Mouse (Mus musculus): Measurements from ENCODE around the gene Serf1. TPM values are rescaled to one million over a fixed set of nuclear protein-coding genes. Genes with fewer than 3 reads are reported as not detected.

The Serf1 gene
- 91.4 and 125 TPM in 2 replicates for polyA plus RNA-seq (2015; fragmentation: Nextera tagmentation; extraction: Ambion mirVana)

DNA sequence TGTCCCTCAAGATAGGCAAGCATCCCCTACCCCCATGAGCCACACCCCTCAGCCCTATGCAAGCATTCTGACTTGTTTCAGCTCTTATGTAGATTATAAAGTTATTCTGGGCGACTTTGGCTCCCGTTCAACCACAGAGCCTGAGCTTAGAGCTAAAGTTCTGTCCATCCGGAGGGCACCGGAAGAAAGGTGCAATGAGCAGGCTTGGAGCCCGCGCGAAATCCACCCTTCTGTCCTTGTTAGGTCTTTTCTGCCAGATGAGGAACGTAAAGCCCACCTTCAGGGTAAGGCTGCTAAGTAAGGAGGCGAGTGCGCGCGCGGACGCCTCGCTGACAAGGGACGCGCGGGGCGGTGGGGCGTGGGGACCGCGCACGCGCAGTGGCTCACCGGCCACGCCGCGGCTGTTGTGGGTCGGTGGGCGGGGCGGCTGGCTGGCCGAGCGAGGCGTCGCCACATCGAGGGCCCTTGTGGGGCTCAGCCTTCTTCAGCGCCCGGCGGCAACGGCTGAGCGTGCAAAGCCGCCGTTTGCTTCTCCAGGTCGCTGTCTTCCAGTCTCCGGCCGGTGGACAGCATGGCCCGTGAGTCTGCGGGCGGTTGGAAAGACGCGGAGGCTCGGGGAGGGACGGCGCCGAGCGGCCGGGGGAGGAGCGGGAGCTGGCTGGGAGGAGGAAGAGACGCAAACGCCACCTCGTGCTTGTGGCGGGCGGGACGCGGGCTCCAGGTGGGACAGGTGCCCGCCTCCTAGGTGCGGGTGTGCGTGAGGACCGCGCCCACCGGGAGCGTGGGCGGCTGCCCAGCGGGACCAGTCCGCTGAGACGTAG is at the start of gene Serf1:
Gene Serf1, plus strand, starts transcription at position 361 of the 821 bp plus-strand sequence.
- H3K9ac ChIP-seq: peak within 1 kb of the TSS; percentile 63
- H3K27ac ChIP-seq: peak within 1 kb of the TSS; percentile 80
- no peaks in the 10 kb centered on the region for H3K27me3 ChIP-seq
- peak within 1 kb of the TSS; percentile 90 for H3K4me2 ChIP-seq
- WGBS: under 1% methylated on average over 73 of the region's 76 CpGs
- H3K9me3 ChIP-seq (replicated peaks): no peaks in the 10 kb centered on the region
- no peaks in the 10 kb centered on the region for H3K36me3 ChIP-seq
- H3K4me3 ChIP-seq: peak within 1 kb of the TSS; percentile 70
- H3K4me1 ChIP-seq (replicated peaks): peaks cover 21% of the 10 kb centered on the region
- ATAC-seq (replicated peaks; ENCODE audit: insufficient number of reproducible peaks, insufficient read depth, low FRiP score, low read depth): peak; percentile 71

DNA sequence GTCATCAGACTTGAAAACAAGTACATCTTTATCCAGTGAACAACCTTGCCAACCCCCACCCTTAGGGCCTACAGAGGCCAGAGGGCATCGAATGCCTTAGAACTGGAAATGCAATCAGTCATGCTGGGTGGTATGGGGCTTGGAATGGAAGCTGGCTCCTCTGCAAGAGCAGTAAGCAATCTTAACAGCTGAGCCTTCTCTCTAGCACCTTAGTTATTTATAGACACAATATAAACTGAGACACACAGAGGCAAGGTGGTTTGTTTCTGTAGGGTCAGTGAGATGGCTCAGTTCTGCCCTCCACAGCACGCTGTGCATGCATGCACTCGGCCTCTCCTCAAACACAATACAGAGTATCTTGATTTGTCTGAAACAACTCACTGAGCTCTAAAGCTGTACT is 43.9 kb upstream of the Serf1 start:
- no peak overlapping the region for H3K4me2 ChIP-seq
- peaks cover 76% of the 10 kb centered on the region for H3K36me3 ChIP-seq
- no peaks in the 10 kb centered on the region for H3K9me3 ChIP-seq (replicated peaks)
- ATAC-seq (replicated peaks; ENCODE audit: insufficient number of reproducible peaks, insufficient read depth, low FRiP score, low read depth): peak; percentile 39; the same call in 1 of the 2 replicates
- 64% methylated on average over 3 of the region's 3 CpGs for WGBS
- no peak overlapping the region for H3K9ac ChIP-seq
- H3K27me3 ChIP-seq: no peaks in the 10 kb centered on the region
- H3K4me1 ChIP-seq (replicated peaks): peaks cover 3% of the 10 kb centered on the region; the same call in 1 of the 2 replicates
- H3K27ac ChIP-seq: peak overlapping the region; percentile 33; the same call in 1 of the 2 replicates
- H3K4me3 ChIP-seq: no peak overlapping the region

DNA sequence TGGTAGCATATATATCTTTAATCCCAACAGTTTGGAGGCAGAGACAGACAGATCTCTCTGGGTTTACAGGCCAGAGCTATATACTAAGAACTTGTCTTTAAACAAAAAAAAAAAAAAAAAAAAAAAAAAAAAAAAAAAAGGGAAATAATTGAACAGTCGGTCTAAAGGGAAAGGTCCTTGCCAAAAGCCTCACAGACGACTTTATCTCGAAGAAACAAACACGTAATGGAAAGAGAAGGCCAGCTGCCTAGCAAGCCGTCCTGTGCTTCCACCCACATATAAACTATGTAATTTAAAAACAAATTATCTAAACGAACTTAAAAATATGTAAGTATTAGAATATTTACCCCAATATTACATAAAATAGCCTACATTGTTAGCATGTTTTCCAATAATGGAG is 40.0 kb upstream of the Serf1 start:
- H3K4me1 ChIP-seq (replicated peaks): peaks cover 3% of the 10 kb centered on the region; the same call in 1 of the 2 replicates
- H3K27ac ChIP-seq: no peak overlapping the region
- H3K9me3 ChIP-seq (replicated peaks): no peaks in the 10 kb centered on the region
- H3K4me3 ChIP-seq: no peak overlapping the region
- no peak for ATAC-seq (replicated peaks; ENCODE audit: insufficient number of reproducible peaks, insufficient read depth, low FRiP score, low read depth)
- H3K27me3 ChIP-seq: no peaks in the 10 kb centered on the region
- peaks cover 70% of the 10 kb centered on the region for H3K36me3 ChIP-seq
- no peak overlapping the region for H3K9ac ChIP-seq
- 71% methylated on average over 6 of the region's 6 CpGs for WGBS
- no peak overlapping the region for H3K4me2 ChIP-seq

- 87% methylated on average over 8 of the region's 8 CpGs for WGBS
- Histone ChIP-seq H3K27ac (no peak overlapping the region), H3K36me3 (peaks cover 74% of the 10 kb centered on the region), H3K9ac (no peak overlapping the region), H3K4me3 (no peak overlapping the region), H3K9me3 (replicated peaks) (no peaks in the 10 kb centered on the region), H3K4me2 (no peak overlapping the region), H3K27me3 (no peaks in the 10 kb centered on the region), H3K4me1 (replicated peaks) (no peaks in the 10 kb centered on the region)
- ATAC-seq (replicated peaks; ENCODE audit: insufficient number of reproducible peaks, insufficient read depth, low FRiP score, low read depth): no peak
Observed at GRCm38 (mm10) chr13:100071473-100071872, 36.3 kb upstream of the Serf1 start.

GRCm38 (mm10) chr13:100098808-100099207 is 9.0 kb upstream of the Serf1 start:
- Histone ChIP-seq H3K9me3 (replicated peaks) (no peaks in the 10 kb centered on the region), H3K36me3 (peaks cover 47% of the 10 kb centered on the region), H3K27ac (no peak overlapping the region)

GRCm38 (mm10) chr13:100103052-100103658 is 4.7 kb upstream of the Serf1 start:
- H3K27ac ChIP-seq: peak overlapping the region; percentile 94
- no peaks in the 10 kb centered on the region for H3K27me3 ChIP-seq

More at GRCm38 (mm10) chr13:100098808-100099207, 9.0 kb upstream of the Serf1 start:
- ATAC-seq (replicated peaks; ENCODE audit: insufficient number of reproducible peaks, insufficient read depth, low FRiP score, low read depth): no peak
- H3K4me2 ChIP-seq: no peak overlapping the region
- H3K4me1 ChIP-seq (replicated peaks): peaks cover 13% of the 10 kb centered on the region
- no peak overlapping the region for H3K4me3 ChIP-seq
- no peaks in the 10 kb centered on the region for H3K27me3 ChIP-seq
- 84% methylated on average over 6 of the region's 6 CpGs for WGBS
- no peak overlapping the region for H3K9ac ChIP-seq

GRCm38 (mm10) chr13:100103748-100104254 is 4.0 kb upstream of the Serf1 start, which contains the start of gene Bdp1:
Gene Bdp1 (minus strand): TSS chr13:100104070.
- no peaks in the 10 kb centered on the region for H3K9me3 ChIP-seq (replicated peaks)
- H3K27me3 ChIP-seq: no peaks in the 10 kb centered on the region
- peak within 1 kb of the TSS; percentile 91 for H3K9ac ChIP-seq
- peak within 1 kb of the TSS; percentile 94 for H3K27ac ChIP-seq
- H3K36me3 ChIP-seq: peaks cover 2% of the 10 kb centered on the region; the same call in 1 of the 2 replicates
- under 1% methylated on average over 44 of the region's 44 CpGs for WGBS
- ATAC-seq (replicated peaks; ENCODE audit: insufficient number of reproducible peaks, insufficient read depth, low FRiP score, low read depth): peak; percentile 70
- H3K4me3 ChIP-seq: peak within 1 kb of the TSS; percentile 98
- peaks cover 28% of the 10 kb centered on the region for H3K4me1 ChIP-seq (replicated peaks)
- H3K4me2 ChIP-seq: peak within 1 kb of the TSS; percentile 78

More at GRCm38 (mm10) chr13:100103052-100103658, 4.7 kb upstream of the Serf1 start:
- Histone ChIP-seq H3K36me3 (peaks cover 7% of the 10 kb centered on the region), H3K9me3 (replicated peaks) (no peaks in the 10 kb centered on the region), H3K4me2 (peak overlapping the region; percentile 78), H3K4me1 (replicated peaks) (peaks cover 23% of the 10 kb centered on the region), H3K4me3 (peak overlapping the region; percentile 98), H3K9ac (peak overlapping the region; percentile 91)
- ATAC-seq (replicated peaks; ENCODE audit: insufficient number of reproducible peaks, insufficient read depth, low FRiP score, low read depth): no peak
- WGBS: 3% methylated on average over 15 of the region's 15 CpGs

GRCm38 (mm10) chr13:100112218-100112972 is 4.6 kb downstream of the Serf1 start:
- no peak for ATAC-seq (replicated peaks; ENCODE audit: insufficient number of reproducible peaks, insufficient read depth, low FRiP score, low read depth)
- no peaks in the 10 kb centered on the region for H3K27me3 ChIP-seq
- no peak overlapping the region for H3K27ac ChIP-seq
- WGBS: 44% methylated on average over 5 of the region's 5 CpGs
- H3K4me2 ChIP-seq: no peak overlapping the region
- H3K4me1 ChIP-seq (replicated peaks): peaks cover 11% of the 10 kb centered on the region; the same call in 1 of the 2 replicates
- no peak overlapping the region for H3K4me3 ChIP-seq
- H3K9ac ChIP-seq: no peak overlapping the region
- peaks cover 13% of the 10 kb centered on the region; the same call in 1 of the 2 replicates for H3K36me3 ChIP-seq
- H3K9me3 ChIP-seq (replicated peaks): no peaks in the 10 kb centered on the region

DNA sequence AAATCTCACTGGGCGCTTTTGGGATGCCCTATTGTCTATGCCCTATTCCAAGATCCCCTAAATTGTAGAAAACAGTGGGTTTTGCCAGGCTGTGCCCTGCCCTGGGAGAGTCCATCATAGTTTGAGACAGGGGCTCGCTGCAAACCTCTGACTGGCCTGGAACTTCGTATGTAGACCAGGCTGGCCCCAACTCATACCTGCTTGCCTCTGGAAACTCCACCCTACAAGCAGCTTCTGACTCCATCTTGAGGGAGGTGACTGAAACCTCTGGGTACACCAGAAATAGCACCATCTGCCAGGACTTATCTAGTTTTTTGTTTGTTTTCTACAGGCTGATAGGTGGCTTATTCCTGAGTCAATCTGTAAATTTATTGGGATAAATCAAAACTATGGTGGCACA is 16.2 kb downstream of the Serf1 start:
- Histone ChIP-seq H3K4me3 (peak overlapping the region; percentile 100), H3K9me3 (replicated peaks) (no peaks in the 10 kb centered on the region), H3K27ac (no peak overlapping the region), H3K4me2 (peak overlapping the region; percentile 79), H3K36me3 (peaks cover 19% of the 10 kb centered on the region), H3K9ac (no peak overlapping the region), H3K4me1 (replicated peaks) (peaks cover 12% of the 10 kb centered on the region), H3K27me3 (no peaks in the 10 kb centered on the region)
- ATAC-seq (replicated peaks; ENCODE audit: insufficient number of reproducible peaks, insufficient read depth, low FRiP score, low read depth): no peak
- WGBS: 81% methylated on average over 3 of the region's 3 CpGs

- Histone ChIP-seq H3K4me3 (peak within 1 kb of the TSS; percentile 100), H3K4me2 (peak within 1 kb of the TSS; percentile 79), H3K36me3 (peaks cover 26% of the 10 kb centered on the region), H3K27ac (peak within 1 kb of the TSS; percentile 65; the same call in 1 of the 2 replicates), H3K4me1 (replicated peaks) (peaks cover 12% of the 10 kb centered on the region), H3K9me3 (replicated peaks) (no peaks in the 10 kb centered on the region), H3K9ac (peak within 1 kb of the TSS; percentile 94), H3K27me3 (no peaks in the 10 kb centered on the region)
- peak; percentile 88 for ATAC-seq (replicated peaks; ENCODE audit: insufficient number of reproducible peaks, insufficient read depth, low FRiP score, low read depth)
- WGBS: 3% methylated on average over 42 of the region's 42 CpGs
Observed at GRCm38 (mm10) chr13:100124423-100125257, 16.8 kb downstream of the Serf1 start, which contains the start of gene Smn1. Gene Smn1 (plus strand): TSS chr13:100124852.

Data from heart, embryonic 15.5 days (tissue).